Mouse (Mus musculus) ovary, adult 10 weeks (tissue): ENCODE measurements around the gene Zmynd8. TPM values are rescaled to one million over a fixed set of nuclear protein-coding genes. Genes with fewer than 3 reads are reported as not detected.

ENCODE experiments used
- polyA plus RNA-seq: library from polyadenylated mRNA; stranded (reverse); fragments of 350-450 nt; fragmentation: Illumina TruSeq; extraction: RNeasy Lipid Tissue Mini Kit (QIAGEN cat#74804); gene quantifications from one replicate; pipeline ENCODE4 v1.2.3, GENCODE M21; 2014

Gene Zmynd8
- polyA plus RNA-seq: 30.4 TPM

DNA sequence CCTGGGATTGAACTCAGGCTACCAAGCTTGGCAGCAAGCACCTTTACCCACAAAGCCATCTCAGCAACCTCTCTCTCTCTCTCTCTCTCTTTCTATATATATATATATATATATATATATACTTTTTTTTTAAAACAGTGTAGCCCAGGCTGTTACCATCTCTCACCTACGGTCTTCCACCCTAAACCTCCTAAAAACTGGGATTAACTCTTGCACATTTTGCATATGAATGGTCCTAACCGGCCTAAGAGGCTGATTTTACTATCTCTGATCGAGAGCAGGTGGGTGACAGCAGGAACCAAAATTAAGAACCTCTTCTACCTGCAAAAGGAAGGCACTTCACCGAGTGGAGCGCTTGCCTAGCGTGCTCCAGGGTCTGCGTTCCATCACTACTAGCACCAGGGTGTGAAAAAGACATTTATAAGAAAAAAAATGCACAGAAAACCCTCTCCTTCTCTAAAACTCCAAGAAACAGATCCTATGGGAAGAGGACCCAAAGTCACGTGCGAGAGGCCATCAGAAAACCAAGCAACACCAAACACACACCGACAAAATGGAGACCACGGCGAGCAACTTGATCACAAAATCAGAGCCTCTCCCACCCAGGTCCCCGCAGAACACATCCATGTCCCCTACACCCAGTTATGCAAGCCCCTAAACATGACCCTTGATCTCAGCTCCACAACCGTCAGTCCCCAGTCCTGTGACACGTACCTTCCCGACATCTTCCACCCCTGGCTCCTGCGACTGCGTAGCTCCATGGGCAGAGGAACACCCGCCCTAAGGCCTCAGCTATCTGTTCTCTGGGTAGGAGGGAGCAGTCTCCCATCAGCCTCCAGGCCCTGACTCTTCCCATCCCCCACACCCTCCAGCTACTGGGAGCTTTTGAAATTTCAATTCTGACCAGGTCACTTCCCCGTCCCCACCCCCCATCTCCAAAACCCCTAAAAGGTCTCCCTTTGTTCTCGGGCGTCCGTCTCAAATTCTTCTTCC is at the start of gene Zmynd8:
Gene Zmynd8, minus strand, starts transcription at position 815 of the 993 bp plus-strand sequence.

Other genes starting within 250 kb of the Zmynd8 start
- gene Ncoa3, start 93.6 kb upstream of the Zmynd8 start, polyA plus RNA-seq: 28.9 TPM